Mouse (Mus musculus) kidney, adult 2 months (tissue): ENCODE results near the gene Prf1. TPM values are rescaled to one million over a fixed set of nuclear protein-coding genes. Genes with fewer than 3 reads are reported as not detected.

Source experiments
- DNase-seq: peaks from one replicate; pipeline ENCODE4 v3.0.0; 2021
- H3K27ac ChIP-seq: fragments of 200-500 bp; 2 replicates; pipeline ENCODE4 v1.5.1; 2012; ENCODE audit warnings: low read depth, low read length, control low read depth, inconsistent platforms; ENCODE audit not compliant: insufficient read depth
- H3K27me3 ChIP-seq: fragments of 200-500 bp; replicated peaks from 2 replicates; pipeline ENCODE4 v1.6.1; 2012; ENCODE audit warnings: mild to moderate bottlenecking, moderate library complexity, low read length, inconsistent platforms; ENCODE audit not compliant: control insufficient read depth, insufficient read depth
- H3K36me3 ChIP-seq: fragments of 200-500 bp; 2 replicates; pipeline ENCODE4 v1.6.1; 2012; ENCODE audit warnings: mild to moderate bottlenecking, moderate library complexity, low read length, inconsistent platforms; ENCODE audit not compliant: control insufficient read depth, insufficient read depth
- H3K4me1 ChIP-seq: fragments of 200-500 bp; 2 replicates; pipeline ENCODE4 v1.6.1; 2011; ENCODE audit warnings: low read length; ENCODE audit not compliant: control insufficient read depth, insufficient read depth
- H3K4me3 ChIP-seq: fragments of 200-500 bp; 2 replicates; pipeline ENCODE4 v1.5.1; 2011; ENCODE audit warnings: mild to moderate bottlenecking, low read depth, low read length, control low read depth; ENCODE audit not compliant: insufficient read depth
- CTCF ChIP-seq: fragments of 200-500 bp; conservative IDR thresholded peaks from 2 replicates; pipeline ENCODE4 v1.5.1; 2011; ENCODE audit warnings: low read depth, mild to moderate bottlenecking, control low read depth, low read length, moderate library complexity, mixed read lengths; ENCODE audit not compliant: insufficient read depth, insufficient read length
- POLR2A ChIP-seq: fragments of 200-500 bp; IDR thresholded peaks from one replicate; pipeline ENCODE4 v1.6.1; 2011; ENCODE audit warnings: low read depth, low read length, control low read depth
- WGBS: fragments of 180-500 bp; shearing (Covaris S2); methylation state at CpG from one replicate; pipeline ENCODE4 v1.1.7; 2018; 5-methylcytosine and 5-hydroxymethylcytosine counted together
- polyA plus RNA-seq: library from polyadenylated mRNA; depleted of rRNA; stranded (reverse); fragments of >200 nt; gene quantifications from 2 replicates; pipeline ENCODE4 v1.2.3, GENCODE M21; 2012

Gene Prf1
- polyA plus RNA-seq, 1 experiment: 1.5 TPM

DNA sequence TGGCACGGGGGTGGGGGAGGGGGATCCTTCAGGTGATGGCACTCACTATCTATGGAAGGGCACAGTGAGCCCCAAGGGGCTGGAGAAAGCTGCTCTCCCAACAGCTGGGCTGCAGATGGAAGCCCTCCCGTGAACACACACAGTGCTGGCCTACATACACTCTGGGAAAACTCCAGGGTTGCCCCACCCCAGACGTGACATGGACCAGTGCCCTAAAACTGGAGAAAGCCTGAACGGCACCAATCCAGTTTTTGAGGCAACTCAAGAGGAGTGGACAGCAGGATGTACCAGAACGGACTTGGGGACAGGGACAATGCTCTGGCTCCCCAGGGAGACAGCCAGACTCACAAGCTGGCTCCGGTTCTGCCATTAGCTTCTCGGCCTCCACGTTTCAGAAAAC, 27.1 kb downstream of the Prf1 start:
- no peak overlapping the region for H3K4me3 ChIP-seq
- no peaks in the 10 kb centered on the region for H3K4me1 ChIP-seq
- no peak for DNase-seq
- 72% methylated on average over 8 of the region's 8 CpGs for WGBS
- no peak overlapping the region for H3K27ac ChIP-seq
- H3K36me3 ChIP-seq: no peaks in the 10 kb centered on the region
- no peaks in the 10 kb centered on the region for H3K27me3 ChIP-seq
- TF ChIP-seq CTCF (no peak), POLR2A (no peak)

DNA sequence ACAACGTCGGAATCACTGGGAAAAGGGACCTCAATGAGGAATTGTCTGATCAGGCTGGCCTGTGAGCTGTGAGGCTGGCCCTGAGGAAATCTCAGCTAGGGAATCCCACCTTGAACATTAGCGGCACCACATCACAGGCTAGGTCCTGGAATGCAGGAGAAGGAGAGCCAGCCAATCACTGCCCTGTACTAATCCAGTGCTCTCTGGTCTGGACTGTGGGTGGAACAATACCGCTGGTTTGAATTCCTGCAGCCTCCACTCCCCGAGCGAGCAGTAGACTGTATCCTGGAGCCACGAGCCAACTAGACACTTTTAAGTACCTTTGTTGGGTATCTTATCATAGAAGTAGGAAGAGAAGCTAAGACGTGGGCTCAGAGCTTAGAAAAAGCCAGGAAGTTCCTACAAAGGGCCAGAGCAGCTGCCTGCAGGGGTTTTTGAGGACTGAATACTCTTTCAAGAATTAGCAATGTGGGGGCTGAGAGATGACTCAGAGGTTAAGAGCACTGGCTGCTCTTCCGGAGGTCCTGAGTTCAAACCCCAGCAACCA, 28.2 kb downstream of the Prf1 start:
- Histone ChIP-seq H3K36me3 (no peaks in the 10 kb centered on the region), H3K4me3 (no peak overlapping the region), H3K4me1 (no peaks in the 10 kb centered on the region), H3K27ac (no peak overlapping the region), H3K27me3 (no peaks in the 10 kb centered on the region)
- no peak for DNase-seq
- TF ChIP-seq POLR2A: no peak
- TF ChIP-seq CTCF: no peak
- WGBS: 43% methylated on average over 9 of the region's 9 CpGs

DNA sequence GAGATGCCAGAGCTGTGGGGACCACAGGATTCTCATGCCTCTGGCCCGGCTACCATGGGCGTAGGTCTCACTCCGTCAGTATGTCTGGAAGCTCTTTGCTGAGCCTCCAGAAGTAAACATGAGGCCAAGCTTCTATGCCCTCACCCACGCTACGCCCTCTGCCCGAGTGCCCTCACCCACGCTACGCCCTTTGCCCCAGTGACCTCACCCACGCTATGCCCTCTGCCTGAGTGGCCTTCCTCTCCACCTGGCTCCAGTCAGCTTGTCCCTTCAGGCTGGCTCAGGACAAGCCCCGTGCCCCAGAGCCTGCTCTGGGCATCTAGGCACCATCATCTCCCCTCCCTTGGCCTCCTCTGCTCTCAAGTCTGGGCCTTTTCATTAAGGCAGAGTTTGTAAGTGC, 29.9 kb downstream of the Prf1 start:
- no peak for TF ChIP-seq POLR2A
- no peak for TF ChIP-seq CTCF
- WGBS: 74% methylated on average over 10 of the region's 10 CpGs
- no peak overlapping the region for H3K27ac ChIP-seq
- no peaks in the 10 kb centered on the region for H3K4me1 ChIP-seq
- no peaks in the 10 kb centered on the region for H3K27me3 ChIP-seq
- no peak for DNase-seq
- H3K4me3 ChIP-seq: no peak overlapping the region
- H3K36me3 ChIP-seq: no peaks in the 10 kb centered on the region

DNA sequence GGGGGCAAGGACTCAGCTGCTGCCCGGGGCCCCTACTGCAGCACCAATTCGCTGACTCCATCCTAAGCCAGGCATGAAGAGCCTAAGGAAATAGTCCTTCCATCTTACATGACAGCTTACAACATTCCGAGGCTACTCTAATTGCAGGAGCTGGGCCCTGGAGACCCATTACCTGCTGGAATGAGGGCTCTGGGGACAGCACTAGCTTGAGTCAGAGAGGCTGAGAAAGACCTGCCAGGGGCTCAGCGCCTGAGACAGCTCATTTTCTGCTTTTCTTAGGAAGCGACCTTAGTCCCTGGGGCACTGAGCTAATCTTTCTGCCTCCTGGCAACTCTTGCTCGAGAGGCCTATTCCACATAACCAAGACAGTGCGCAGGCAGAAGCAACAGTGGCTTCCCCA, 31.3 kb downstream of the Prf1 start:
- TF ChIP-seq CTCF (no peak), POLR2A (no peak)
- Histone ChIP-seq H3K27me3 (no peaks in the 10 kb centered on the region), H3K4me1 (no peaks in the 10 kb centered on the region), H3K4me3 (no peak overlapping the region), H3K36me3 (no peaks in the 10 kb centered on the region), H3K27ac (no peak overlapping the region)
- WGBS: 71% methylated on average over 7 of the region's 7 CpGs
- no peak for DNase-seq

DNA sequence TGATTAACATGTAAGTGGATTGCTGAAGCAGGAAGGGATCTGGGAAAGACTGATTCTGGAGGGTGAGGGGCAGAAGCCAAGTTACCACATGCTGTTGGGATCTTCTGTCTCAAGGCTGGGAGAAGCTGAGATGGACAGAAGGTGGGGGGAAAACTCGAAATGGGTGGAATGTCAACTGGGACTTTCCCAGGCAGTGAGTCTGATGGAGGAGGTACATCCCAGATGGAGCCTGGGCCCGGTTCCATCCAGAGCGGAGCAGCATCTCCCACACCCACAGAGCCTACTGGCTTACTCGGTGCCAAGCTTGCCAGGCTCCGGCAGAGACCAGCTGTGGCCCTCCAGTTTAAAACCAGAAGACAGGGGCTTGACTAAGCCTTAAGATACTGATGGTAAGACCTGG, 33.4 kb downstream of the Prf1 start:
- no peak for TF ChIP-seq CTCF
- TF ChIP-seq POLR2A: no peak
- H3K27ac ChIP-seq: no peak overlapping the region
- DNase-seq: no peak
- H3K4me1 ChIP-seq: no peaks in the 10 kb centered on the region
- no peaks in the 10 kb centered on the region for H3K27me3 ChIP-seq
- 60% methylated on average over 5 of the region's 5 CpGs for WGBS
- no peaks in the 10 kb centered on the region for H3K36me3 ChIP-seq
- H3K4me3 ChIP-seq: no peak overlapping the region

DNA sequence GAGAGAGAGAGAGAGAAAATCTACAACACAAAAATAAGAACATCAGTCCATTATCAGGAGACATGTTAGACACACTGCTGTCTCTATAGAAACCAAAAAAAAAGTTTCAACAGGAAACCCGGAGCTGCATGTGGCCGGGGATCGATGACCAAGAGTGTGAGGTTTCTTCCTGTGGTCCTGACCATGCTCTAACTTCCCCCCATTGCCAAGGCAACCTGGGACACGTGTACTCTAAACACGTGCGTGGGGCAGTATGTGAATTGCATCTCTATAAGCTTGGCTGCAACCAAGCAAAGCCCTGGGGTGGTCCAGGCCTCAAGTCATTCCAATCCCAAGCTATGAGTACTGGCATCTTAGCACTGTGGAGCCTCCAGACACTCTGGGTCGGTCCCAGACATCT, 36.9 kb downstream of the Prf1 start:
- TF ChIP-seq POLR2A: no peak
- TF ChIP-seq CTCF: no peak
- no peak for DNase-seq
- WGBS: 69% methylated on average over 7 of the region's 7 CpGs

DNA sequence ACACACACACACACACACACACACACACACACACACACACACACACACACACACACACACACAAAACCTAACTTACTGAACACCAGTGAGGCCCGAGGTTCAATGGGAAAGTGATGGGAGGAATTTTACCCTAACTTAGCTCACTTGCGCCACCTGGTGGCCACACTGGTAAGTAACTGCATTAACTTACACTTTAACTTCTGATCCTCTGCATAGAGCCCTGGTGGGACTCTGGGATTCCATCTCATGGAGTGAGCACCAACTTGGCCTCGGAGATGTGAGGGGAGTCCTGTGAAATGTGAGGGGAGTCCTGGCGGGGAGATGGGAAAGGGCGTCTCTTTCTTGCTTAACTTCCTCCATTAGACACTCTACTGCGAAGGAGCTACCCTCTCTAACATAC, 38.5 kb downstream of the Prf1 start:
- Histone ChIP-seq H3K27ac (no peak overlapping the region), H3K27me3 (no peaks in the 10 kb centered on the region), H3K4me3 (no peak overlapping the region), H3K36me3 (no peaks in the 10 kb centered on the region), H3K4me1 (no peaks in the 10 kb centered on the region)
- DNase-seq: peak; percentile 77
- 22% methylated on average over 6 of the region's 6 CpGs for WGBS
- TF ChIP-seq CTCF: peak; percentile 75
- TF ChIP-seq POLR2A: no peak

More for the DNA sequence above, 36.9 kb downstream of the Prf1 start:
- Histone ChIP-seq H3K36me3 (no peaks in the 10 kb centered on the region), H3K4me1 (no peaks in the 10 kb centered on the region), H3K27ac (no peak overlapping the region), H3K4me3 (no peak overlapping the region), H3K27me3 (no peaks in the 10 kb centered on the region)
